ENCODE assay signal across 8 mouse cellular contexts in genomic region chr1:168432281-168432725, GRCm38 (mm10). TPM values are rescaled to one million over a fixed set of nuclear protein-coding genes. Genes with fewer than 3 reads are reported as not detected.
DNase-seq lines count a peak whose midpoint lies in the region; ATAC-seq lines count a peak whose summit lies in the region.

No protein-coding gene starts in this region.

- no peaks in the 10 kb centered on the region for H3K9me3 ChIP-seq in megakaryocyte, embryonic 14.5 days

- peaks cover 13% of the 10 kb centered on the region for H3K4me1 ChIP-seq in megakaryocyte, embryonic 14.5 days

- H3K4me3 ChIP-seq in megakaryocyte, embryonic 14.5 days (replicated peaks) = peak overlapping the region; percentile 95

- peak; percentile 99 for DNase-seq in adrenal gland, adult 8-10 months
- DNase-seq in embryo, embryonic 11.5 days (ENCODE audit: low read depth, low spot score) = peak; percentile 98
- DNase-seq in gastrocnemius, postnatal 25 days = peak; percentile 98
- DNase-seq in left cerebral cortex, adult 9 months (ENCODE audit: low spot score in 2 of 2) = peak; percentile 98
- DNase-seq in right cerebral cortex, adult 2 months (ENCODE audit: low spot score in 2 of 2) = peak; percentile 96
- DNase-seq in urinary bladder, postnatal 10 days (ENCODE audit: low spot score) = peak; percentile 80

- ATAC-seq in inflammation-experienced regulatory T-cells, adult 6 months = peak; percentile 50

- H3K27me3 ChIP-seq in megakaryocyte, embryonic 14.5 days (replicated peaks) = peaks cover 1% of the 10 kb centered on the region

- peaks cover 4% of the 10 kb centered on the region for H3K36me3 ChIP-seq in megakaryocyte, embryonic 14.5 days (replicated peaks; ENCODE audit: low read length)

RNA-seq across cellular contexts. Expression of gene Pbx1, which starts 0.2 kb away (rescaled TPM):
- total RNA-seq in adrenal gland, adult 8-10 months (2022) = 100 to 1,000 TPM; 152 to 211 (median 192) TPM
- 10 to 100 TPM; 19.3 to 19.9 TPM for total RNA-seq in gastrocnemius, postnatal 25 days (2021)
- polyA plus RNA-seq in inflammation-experienced regulatory T-cells, adult 6 months (2017; shearing (Covaris generic)) = under 1 TPM in 2 of 3 experiments, not detected in 1; 0.05 to 0.43 TPM
- polyA plus RNA-seq in megakaryocyte, embryonic 14.5 days (2012; ENCODE audit: insufficient read depth, low replicate concordance) = 49.8 and 80.6 TPM in 2 replicates

Comparison
In these comparisons a context has a peak if more than half of its experiments do, and no peak if none do; other contexts are left out.
1. Peak in every context shown above with its lines: DNase-seq, ATAC-seq and H3K4me3 ChIP-seq.
2. RNA of gene Pbx1, which starts 0.2 kb away (total RNA-seq): 152 to 211 TPM in adrenal gland, adult 8-10 months; 19.3 to 19.9 TPM in gastrocnemius, postnatal 25 days; every median in the first group is over 4 times any median in the second.